Mouse (Mus musculus): ENCODE data around the gene Dppa4.
"Not testable (repeated sequence)": the region's sequence is repeated elsewhere in the genome, so short reads cannot be mapped to it uniquely, and the experiment has no call there.

The Dppa4 gene

GRCm38 (mm10) chr16:48283517-48283916, at the start of gene Dppa4:
Gene Dppa4, plus strand, starts transcription at chr16:48283733.
- DNase-seq (ENCODE audit: low spot score in 2 of 2) = no peak

GRCm38 (mm10) chr16:48234999-48235398, 48.5 kb upstream of the Dppa4 start:
- DNase-seq (ENCODE audit: low spot score in 2 of 2) = no peak

GRCm38 (mm10) chr16:48237676-48238075, 45.9 kb upstream of the Dppa4 start:
- no peak for DNase-seq (ENCODE audit: low spot score in 2 of 2)

- no peak for DNase-seq (ENCODE audit: low spot score in 2 of 2)
Measured at GRCm38 (mm10) chr16:48247044-48247661, 36.4 kb upstream of the Dppa4 start.

- DNase-seq (ENCODE audit: low spot score in 2 of 2) = no peak
Measured at GRCm38 (mm10) chr16:48252824-48253223, 30.7 kb upstream of the Dppa4 start.

GRCm38 (mm10) chr16:48254584-48254983, 28.9 kb upstream of the Dppa4 start:
- no peak for DNase-seq (ENCODE audit: low spot score in 2 of 2)

- DNase-seq (ENCODE audit: low spot score in 2 of 2) = no peak
Measured at GRCm38 (mm10) chr16:48259519-48259918, 24.0 kb upstream of the Dppa4 start.

GRCm38 (mm10) chr16:48262901-48263300, 20.6 kb upstream of the Dppa4 start:
- no peak for DNase-seq (ENCODE audit: low spot score in 2 of 2)

GRCm38 (mm10) chr16:48265856-48266255, 17.7 kb upstream of the Dppa4 start:
- no peak for DNase-seq (ENCODE audit: low spot score in 2 of 2)

GRCm38 (mm10) chr16:48276940-48277339, 6.6 kb upstream of the Dppa4 start:
- no peak for DNase-seq (ENCODE audit: low spot score in 2 of 2)

- no peak for DNase-seq (ENCODE audit: low spot score in 2 of 2)
Measured at GRCm38 (mm10) chr16:48280883-48281282, 2.6 kb upstream of the Dppa4 start.

GRCm38 (mm10) chr16:48282801-48283200, 732 bp upstream of the Dppa4 start:
- DNase-seq (ENCODE audit: low spot score in 2 of 2) = no peak

- no peak for DNase-seq (ENCODE audit: low spot score in 2 of 2)
Measured at GRCm38 (mm10) chr16:48285517-48285916, 2.0 kb downstream of the Dppa4 start.

- no peak for DNase-seq (ENCODE audit: low spot score in 2 of 2)
Measured at GRCm38 (mm10) chr16:48297384-48298136, 14.0 kb downstream of the Dppa4 start.

GRCm38 (mm10) chr16:48299884-48300283, 16.4 kb downstream of the Dppa4 start:
- no peak for DNase-seq (ENCODE audit: low spot score in 2 of 2)

GRCm38 (mm10) chr16:48303509-48303908, 20.0 kb downstream of the Dppa4 start, which contains the start of gene Dppa2:
Gene Dppa2, plus strand, starts transcription at chr16:48303908.
- no peak for DNase-seq (ENCODE audit: low spot score in 2 of 2)

GRCm38 (mm10) chr16:48303983-48304382, 20.4 kb downstream of the Dppa4 start:
- no peak for DNase-seq (ENCODE audit: low spot score in 2 of 2)

GRCm38 (mm10) chr16:48308916-48309315, 25.4 kb downstream of the Dppa4 start:
- DNase-seq (ENCODE audit: low spot score in 2 of 2) = not testable (repeated sequence)

- DNase-seq (ENCODE audit: low spot score in 2 of 2) = no peak
Measured at GRCm38 (mm10) chr16:48309912-48310630, 26.5 kb downstream of the Dppa4 start.

- peak in 1 of 2 experiments; percentile 3 for DNase-seq (ENCODE audit: low spot score in 2 of 2)
Measured at GRCm38 (mm10) chr16:48315294-48315693, 31.8 kb downstream of the Dppa4 start.

GRCm38 (mm10) chr16:48320781-48321180, 37.2 kb downstream of the Dppa4 start:
- no peak for DNase-seq (ENCODE audit: low spot score in 2 of 2)

GRCm38 (mm10) chr16:48323133-48323532, 39.6 kb downstream of the Dppa4 start:
- DNase-seq (ENCODE audit: low spot score in 2 of 2) = no peak
